Mouse (Mus musculus) gastrocnemius, postnatal 36 days (tissue): ENCODE results near the gene Scml4. TPM values are rescaled to one million over a fixed set of nuclear protein-coding genes. Genes with fewer than 3 reads are reported as not detected.

Experiments
- DNase-seq, 2 experiments: peaks; one replicate each; pipeline ENCODE4 v3.0.0; 2022
- intact Hi-C: fragments of 180-260 bp; cut with DNase I; formaldehyde crosslinking; loops from one replicate; pipeline ENCODE4 v1.15.1; 2025
- total RNA-seq, 2 experiments: library from RNA; stranded (reverse); gene quantifications; 2 replicates each; pipeline ENCODE4 v1.2.3; 2021

The Scml4 gene
- total RNA-seq, 2 experiments from 2014 or later = 0.94 to 1.3 TPM

GRCm38 (mm10) chr10:42973537-42973936, 113.4 kb downstream of the Scml4 start:
- DNase-seq = no peak
- intact Hi-C loops = no loop called here

GRCm38 (mm10) chr10:42976577-42976976, 116.4 kb downstream of the Scml4 start:
- DNase-seq = no peak
- intact Hi-C loops = no loop called here

- DNase-seq = no peak
- intact Hi-C loops = no loop called here
Measured at GRCm38 (mm10) chr10:42978346-42978745, 118.2 kb downstream of the Scml4 start.

GRCm38 (mm10) chr10:42980999-42981757, 121.0 kb downstream of the Scml4 start:
- no peak for DNase-seq
- intact Hi-C loops = no loop called here

GRCm38 (mm10) chr10:42984886-42985285, 124.7 kb downstream of the Scml4 start:
- no peak for DNase-seq
- intact Hi-C loops = loop anchor here (5.0 kb wide), 2 partner anchors 143 to 187 kb away; partner anchors contain the start of genes 9030612E09Rik and Sobp

GRCm38 (mm10) chr10:42987594-42988052, 127.5 kb downstream of the Scml4 start:
- peak; percentile 42 to 62 for DNase-seq
- intact Hi-C loops = loop anchor here (1.0 to 5.0 kb wide), 3 partner anchors 29 to 185 kb away; partner anchors contain the start of genes 9030612E09Rik and Sobp

GRCm38 (mm10) chr10:42988627-42989026, 128.5 kb downstream of the Scml4 start:
- peak; percentile 42 to 55 for DNase-seq
- intact Hi-C loops = loop anchor here (5.0 kb wide), 2 partner anchors 146 to 184 kb away; partner anchors contain the start of genes 9030612E09Rik and Sobp

GRCm38 (mm10) chr10:42989910-42990309, 129.7 kb downstream of the Scml4 start:
- peak in 1 of 2 experiments; percentile 46 for DNase-seq

GRCm38 (mm10) chr10:42991018-42991417, 130.8 kb downstream of the Scml4 start:
- DNase-seq = no peak
- intact Hi-C loops = no loop called here

More at GRCm38 (mm10) chr10:42989910-42990309, 129.7 kb downstream of the Scml4 start:
- intact Hi-C loops = loop anchor here (5.0 kb wide), 2 partner anchors 148 to 182 kb away; partner anchors contain the start of genes 9030612E09Rik and Sobp

GRCm38 (mm10) chr10:42994331-42994782, 134.2 kb downstream of the Scml4 start:
- DNase-seq = peak; percentile 42 to 49
- intact Hi-C loops = no loop called here

- peak in 1 of 2 experiments; percentile 17 for DNase-seq
- intact Hi-C loops = no loop called here
Measured at GRCm38 (mm10) chr10:42995484-42995895, 135.3 kb downstream of the Scml4 start.

GRCm38 (mm10) chr10:42997278-42997677, 137.1 kb downstream of the Scml4 start:
- intact Hi-C loops = no loop called here
- no peak for DNase-seq

GRCm38 (mm10) chr10:42999324-42999723, 139.2 kb downstream of the Scml4 start:
- intact Hi-C loops = no loop called here
- DNase-seq = no peak

GRCm38 (mm10) chr10:43001433-43001832, 141.3 kb downstream of the Scml4 start:
- DNase-seq = no peak
- intact Hi-C loops = loop anchor here (5.0 kb wide), 1 partner anchor 171 kb away; the partner anchor contains the start of genes 9030612E09Rik and Sobp

GRCm38 (mm10) chr10:43002066-43002678, 142.0 kb downstream of the Scml4 start:
- intact Hi-C loops = loop anchor here (5.0 kb wide), 1 partner anchor 170 kb away; the partner anchor contains the start of genes 9030612E09Rik and Sobp

GRCm38 (mm10) chr10:43002721-43003465, 142.7 kb downstream of the Scml4 start:
- intact Hi-C loops = loop anchor here (5.0 kb wide), 1 partner anchor 169 kb away; the partner anchor contains the start of genes 9030612E09Rik and Sobp
- DNase-seq = no peak

More at GRCm38 (mm10) chr10:43002066-43002678, 142.0 kb downstream of the Scml4 start:
- DNase-seq = no peak

- DNase-seq = no peak
- intact Hi-C loops = loop anchor here (5.0 kb wide), 1 partner anchor 169 kb away; the partner anchor contains the start of genes 9030612E09Rik and Sobp
Measured at GRCm38 (mm10) chr10:43003466-43003757, 143.2 kb downstream of the Scml4 start.

- no peak for DNase-seq
- intact Hi-C loops = loop anchor here (5.0 kb wide), 1 partner anchor 168 kb away; the partner anchor contains the start of genes 9030612E09Rik and Sobp
Measured at GRCm38 (mm10) chr10:43004174-43004734, 144.1 kb downstream of the Scml4 start.

GRCm38 (mm10) chr10:43005031-43005430, 144.9 kb downstream of the Scml4 start:
- DNase-seq = no peak
- intact Hi-C loops = loop anchor here (5.0 kb wide), 1 partner anchor 372 kb away; no protein-coding TSS in a partner anchor

- DNase-seq = no peak
- intact Hi-C loops = loop anchor here (5.0 kb wide), 1 partner anchor 372 kb away; no protein-coding TSS in a partner anchor
Measured at GRCm38 (mm10) chr10:43005677-43006076, 145.5 kb downstream of the Scml4 start.
